Mouse (Mus musculus) embryonic fibroblast, embryonic 13.5 days (primary cell): Measurements from ENCODE around the gene Nek6.

ENCODE experiments used
- CTCF ChIP-seq: IDR thresholded peaks from 2 replicates; pipeline ENCODE4 v1.5.1; 2011; ENCODE audit warnings: mild to moderate bottlenecking, control low read depth, low read length, moderate library complexity, borderline replicate concordance; ENCODE audit not compliant: insufficient read depth
- POLR2A ChIP-seq: IDR thresholded peaks from 2 replicates; pipeline ENCODE4 v1.6.1; 2011; ENCODE audit warnings: low read depth, mild to moderate bottlenecking, control low read depth, low read length, moderate library complexity

GRCm38 (mm10) chr2:38541570-38541969 is 30.1 kb downstream of the Nek6 start:
- TF ChIP-seq CTCF (no peak), POLR2A (no peak)
